Mouse (Mus musculus): ENCODE measurements at regions not wholly inside any gene's neighbourhood (a gene's known extent, or its start where the extent isn't known, plus 50 kb on each side); places are given as distances from the start of the nearest gene placed in this dataset.
"Not testable (repeated sequence)": the region's sequence is repeated elsewhere in the genome, so short reads cannot be mapped to it uniquely, and the experiment has no call there.

DNA sequence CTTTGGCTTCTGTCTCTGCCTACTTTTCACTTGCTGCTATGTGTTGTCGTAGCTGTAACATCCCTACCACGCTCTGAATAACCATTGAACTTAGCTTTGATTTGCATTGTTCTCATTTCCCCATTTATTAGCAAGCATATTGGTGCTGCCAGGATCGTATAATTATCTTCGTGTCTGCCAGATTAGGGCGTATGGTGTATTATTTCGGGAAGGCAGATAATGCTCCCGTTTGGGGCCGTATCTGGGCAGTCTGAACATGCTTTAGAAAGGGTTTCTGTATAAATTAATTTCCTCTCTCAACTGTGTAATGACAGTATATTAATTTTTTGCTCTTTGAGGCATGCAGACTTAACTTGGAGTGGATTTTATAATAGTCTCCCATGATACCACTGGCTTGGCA, 116.5 kb upstream of the Stt3b start:
- no peak for DNase-seq

DNA sequence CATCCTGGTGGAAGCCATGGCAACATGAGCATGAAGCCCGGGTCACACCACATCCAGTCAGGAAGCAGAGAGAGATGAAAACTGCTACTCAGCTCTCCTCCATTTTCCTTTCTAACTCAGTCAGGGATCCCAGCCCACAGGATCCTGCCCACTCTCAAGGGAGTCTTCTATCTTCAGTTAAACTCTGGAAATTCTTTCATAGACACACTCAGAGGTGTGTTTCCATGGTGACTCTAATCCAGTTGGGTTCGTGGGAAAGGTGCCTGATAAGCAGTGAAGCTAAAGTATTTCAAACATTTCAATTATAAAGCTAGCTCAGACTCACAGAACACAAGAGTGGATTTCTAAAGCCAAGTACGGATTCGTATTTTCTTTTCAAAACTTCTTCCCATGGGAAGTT, 120.0 kb upstream of the Stt3b start:
- no peak for DNase-seq

DNA sequence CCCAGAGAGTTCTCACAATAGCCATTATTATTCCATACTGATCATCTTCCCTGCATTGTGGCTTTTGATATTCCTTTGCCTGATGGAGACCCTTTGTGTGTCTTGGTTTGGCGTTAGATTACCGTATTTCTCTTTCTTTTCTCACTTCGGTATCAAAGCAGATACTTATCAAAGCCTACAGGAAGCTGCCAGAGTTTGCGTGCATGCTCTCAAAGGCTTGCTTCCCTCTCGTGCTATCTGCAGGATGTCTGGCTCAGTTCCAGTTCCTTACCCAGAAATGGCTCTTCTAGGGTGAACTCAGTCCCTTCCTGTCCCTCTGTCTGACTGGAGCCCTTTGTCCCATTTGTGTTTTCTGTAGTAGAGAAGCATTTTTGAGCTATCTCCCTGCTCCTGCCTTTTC, 124.5 kb upstream of the Stt3b start:
- DNase-seq, result peak; percentile 71

DNA sequence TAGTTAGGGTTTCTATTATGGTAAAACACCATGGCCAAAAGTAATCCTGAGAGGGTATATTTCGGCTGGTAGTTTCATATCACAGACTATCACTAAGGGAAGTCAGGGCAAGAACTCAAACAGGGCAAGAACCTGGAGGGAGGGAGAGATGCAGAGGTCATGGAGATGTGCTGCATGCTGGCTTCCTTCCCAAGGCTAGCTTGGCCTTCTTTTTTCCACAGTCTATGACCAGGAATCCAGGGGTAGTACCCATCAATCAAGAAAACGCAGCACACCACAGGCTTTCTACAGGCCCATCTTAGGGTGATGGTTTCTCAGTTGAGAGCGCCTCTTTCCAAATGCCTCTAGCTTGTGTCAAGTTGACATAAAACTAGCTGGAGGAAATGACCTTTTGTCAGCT, 126.1 kb upstream of the Stt3b start:
- no peak for DNase-seq

DNA sequence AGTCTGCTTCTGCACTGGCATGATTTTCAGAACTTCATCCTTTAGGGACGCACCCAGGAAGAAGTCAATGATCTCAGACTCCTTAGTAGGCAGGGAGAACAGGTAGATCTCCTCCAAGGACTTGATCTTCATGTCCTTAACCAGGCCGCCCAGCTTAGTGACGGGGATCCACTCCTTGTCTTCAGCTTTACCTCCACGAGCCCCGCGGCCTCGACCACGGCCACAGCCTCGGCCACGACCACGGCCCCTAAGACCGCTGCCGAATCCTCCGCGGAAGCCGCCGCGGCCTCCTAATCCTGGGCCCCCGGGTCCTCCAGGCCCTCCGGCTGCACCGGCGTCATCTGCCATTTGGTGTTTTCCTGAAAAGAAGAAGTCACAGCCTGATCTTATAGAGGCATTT, 128.0 kb upstream of the Stt3b start:
- not testable (repeated sequence) for DNase-seq

DNA sequence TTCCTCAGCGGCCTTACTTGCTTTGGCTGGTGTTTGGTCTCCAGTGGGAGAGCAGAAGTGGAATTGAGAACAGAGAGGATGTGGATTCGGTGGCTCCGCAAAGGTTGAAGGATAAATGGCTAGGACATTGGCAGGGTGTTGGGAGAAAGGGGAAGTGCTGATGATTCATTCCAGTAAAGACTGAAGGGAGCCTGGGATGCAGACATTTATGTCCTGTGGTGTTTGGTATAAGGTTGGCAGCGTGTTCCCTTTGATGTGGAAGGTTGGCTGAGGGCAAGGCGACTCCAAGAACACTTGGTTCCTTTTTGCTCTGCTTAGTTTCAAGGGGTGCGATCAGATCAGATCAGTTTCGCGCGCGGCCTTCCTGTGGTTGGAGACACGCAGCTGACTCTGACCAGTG, 136.5 kb upstream of the Stt3b start:
- DNase-seq, result no peak

DNA sequence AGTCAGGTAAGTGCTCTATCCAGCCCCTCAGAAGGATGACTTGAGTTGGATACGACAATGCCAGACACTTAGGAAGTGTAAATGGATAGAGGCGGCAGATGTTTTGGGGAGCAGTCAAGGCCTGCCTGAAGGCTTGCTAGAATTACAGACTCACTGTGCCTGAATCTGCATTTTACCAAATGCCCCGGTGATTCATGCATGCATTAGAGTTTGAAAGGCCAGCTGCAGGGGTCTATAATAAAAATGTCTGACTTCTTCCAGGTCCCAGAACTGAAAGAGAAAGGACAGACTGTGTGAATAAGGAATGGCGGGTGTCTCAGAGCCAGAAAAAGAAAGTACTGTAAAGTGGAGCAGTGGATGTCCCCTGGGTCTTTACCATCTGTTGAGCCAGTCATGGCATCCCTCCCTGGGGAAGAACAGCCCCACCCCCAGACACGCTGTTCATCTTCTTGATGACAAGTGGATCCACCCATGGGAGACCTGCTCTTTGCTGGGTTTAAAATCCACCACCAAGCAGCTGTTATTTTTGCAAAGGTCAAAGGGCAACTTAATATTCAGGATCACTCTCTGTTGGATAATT, 140.6 kb upstream of the Stt3b start:
- DNase-seq, result no peak

DNA sequence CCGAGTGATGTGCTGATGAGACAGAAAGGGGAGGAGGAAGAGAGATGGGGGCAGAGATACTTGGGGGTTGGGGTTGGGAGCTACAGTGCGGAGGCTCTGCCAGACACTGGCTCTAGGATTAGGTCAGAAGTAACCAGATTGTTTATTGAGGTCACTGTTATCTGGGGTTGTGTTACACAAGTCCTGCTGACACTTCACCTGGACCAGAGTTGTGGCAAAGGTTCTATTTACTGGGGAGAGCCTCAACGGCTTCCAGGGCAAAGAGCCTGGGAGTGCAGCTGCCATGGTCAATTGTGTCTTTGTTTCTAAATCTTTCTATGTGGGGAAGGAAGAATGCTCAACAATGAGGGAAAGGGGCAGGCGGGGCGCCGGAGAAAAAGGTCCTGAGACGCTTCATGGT, 144.6 kb upstream of the Stt3b start:
- DNase-seq, result no peak

DNA sequence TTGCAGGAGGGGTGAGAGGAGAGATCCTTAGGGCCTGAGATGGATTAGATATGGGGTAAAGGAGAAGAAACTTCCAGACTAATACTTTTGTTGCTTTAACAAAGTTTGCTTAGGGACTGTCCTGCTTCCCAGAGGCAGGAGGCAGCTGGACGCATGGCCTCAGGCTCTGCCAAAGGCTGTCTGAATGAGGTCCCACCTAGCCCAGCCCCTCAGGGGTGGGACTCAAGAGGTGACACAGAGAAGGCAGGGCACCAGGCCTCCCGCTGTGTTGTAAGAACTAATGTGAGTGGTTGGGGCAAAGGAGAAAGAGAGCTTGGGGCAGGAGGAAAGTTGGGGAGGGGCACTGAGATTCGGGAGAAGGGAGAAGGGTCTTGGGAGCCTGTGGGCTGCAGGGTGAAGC, 145.9 kb upstream of the Stt3b start:
- DNase-seq, result no peak

DNA sequence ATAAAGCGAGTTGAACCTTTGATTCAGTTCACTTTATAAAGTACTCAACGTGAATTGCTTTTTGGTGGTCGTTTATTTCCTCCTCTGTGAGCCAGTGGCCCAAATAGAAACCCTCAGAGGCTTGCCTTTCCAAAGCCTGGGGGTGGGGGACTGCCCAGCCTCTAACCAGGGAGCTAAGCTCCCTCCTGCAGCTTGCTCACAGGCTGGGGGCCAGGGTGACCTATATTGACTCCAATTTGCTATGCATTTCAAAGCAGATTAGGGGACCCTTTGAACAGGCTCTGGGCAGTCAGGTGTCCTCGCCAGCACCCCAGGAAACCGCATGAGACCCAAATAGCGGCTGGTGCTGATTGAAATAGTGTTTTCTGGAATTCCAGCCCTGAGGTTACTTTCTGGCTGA, 146.4 kb upstream of the Stt3b start:
- no peak for DNase-seq

DNA sequence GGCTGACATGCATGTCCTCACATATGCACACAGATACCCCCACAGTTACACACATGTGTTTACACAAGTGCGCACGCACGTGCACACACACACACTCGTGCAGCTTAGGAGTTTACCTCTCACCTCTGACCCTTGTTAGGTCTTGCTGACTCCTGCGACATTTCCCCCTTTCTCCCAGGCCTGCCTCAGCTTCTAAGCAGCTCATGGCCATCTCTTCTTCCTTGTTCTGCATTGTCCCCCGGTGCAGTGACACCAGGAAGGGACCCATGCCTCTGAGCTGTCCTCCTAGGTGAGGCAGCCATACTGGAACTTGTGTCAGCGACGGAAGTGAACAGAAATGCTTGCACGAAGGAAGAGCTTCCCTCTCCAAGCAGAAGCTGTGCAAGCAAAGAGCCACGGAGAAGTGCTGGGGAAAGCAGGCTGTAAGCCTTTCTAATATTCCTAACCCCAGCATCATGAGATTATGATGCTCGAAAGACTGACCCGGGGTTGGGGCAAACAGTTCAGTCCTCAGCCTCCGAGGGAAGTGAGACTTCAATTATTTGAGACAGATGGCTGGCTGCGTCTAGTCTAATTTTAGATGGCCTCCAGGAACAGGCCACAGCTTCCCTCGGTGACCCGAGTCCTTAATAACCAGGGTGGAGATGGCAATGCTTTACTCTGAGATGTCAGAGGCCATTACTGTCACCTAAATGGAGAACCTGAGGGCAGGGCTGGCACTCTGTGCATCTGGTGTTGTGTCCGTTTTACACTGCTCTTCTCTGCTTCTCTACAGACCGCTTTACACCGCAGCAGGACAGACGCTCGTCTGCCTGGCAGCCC, 147.9 kb upstream of the Stt3b start:
- DNase-seq, result no peak

DNA sequence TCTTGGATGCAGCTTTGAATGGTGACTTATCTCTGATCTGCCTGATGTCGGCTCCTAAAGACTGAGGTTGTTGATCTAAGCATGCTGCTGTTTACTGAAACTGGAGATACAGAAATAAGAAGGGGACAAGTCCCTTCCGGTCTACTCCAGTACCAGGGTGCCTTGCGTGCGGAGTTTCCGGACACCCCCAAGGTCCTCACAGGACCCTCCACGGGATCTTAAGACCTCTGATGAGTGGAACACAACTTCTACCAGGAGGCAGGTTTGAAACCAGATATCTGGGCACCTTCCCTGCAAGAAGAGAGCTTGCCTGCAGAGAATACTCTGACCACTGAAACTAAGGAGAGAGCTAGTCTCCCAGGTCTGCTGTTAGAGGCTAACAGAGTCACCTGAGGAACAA, 148.9 kb upstream of the Stt3b start:
- DNase-seq, result not testable (repeated sequence)

DNA sequence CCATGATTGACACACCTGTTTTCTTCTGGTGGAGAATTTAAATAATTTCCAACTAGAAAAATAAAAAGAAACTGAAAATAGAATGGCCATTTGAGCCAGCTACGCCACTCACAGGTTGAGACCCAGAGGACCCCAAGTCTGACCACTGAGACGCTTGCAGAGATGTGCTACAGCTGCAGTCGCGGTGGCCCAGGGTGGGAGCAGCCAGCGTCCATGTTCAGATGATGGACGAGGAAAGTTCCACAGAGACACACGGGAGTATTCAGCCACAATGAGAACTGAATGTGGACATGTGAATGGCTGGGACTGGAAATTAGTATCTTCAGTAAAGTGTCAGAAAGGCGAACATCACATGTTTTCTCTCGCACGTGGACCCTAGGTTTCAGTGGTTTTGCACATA, 155.1 kb upstream of the Stt3b start:
- no peak for DNase-seq

DNA sequence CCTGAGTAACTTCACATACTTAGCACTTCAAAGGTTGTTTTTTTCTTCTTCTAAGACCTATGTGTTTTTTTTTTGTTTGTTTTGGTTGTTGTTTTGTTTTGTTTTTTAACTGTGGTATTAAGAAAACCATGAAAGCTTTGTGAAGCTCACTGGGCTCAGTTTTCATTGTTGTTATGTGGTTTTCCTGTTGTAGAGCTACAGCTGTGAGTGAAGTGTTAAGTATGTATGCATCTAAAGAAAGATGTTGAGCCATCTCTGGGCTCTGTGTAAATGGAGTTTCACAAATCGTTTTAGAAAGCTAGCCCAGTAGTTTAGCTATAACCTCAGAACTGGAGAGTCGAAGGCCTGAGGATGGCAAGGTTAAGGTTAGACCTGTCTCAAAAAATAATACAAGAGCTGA, 158.4 kb upstream of the Stt3b start:
- DNase-seq, result no peak

DNA sequence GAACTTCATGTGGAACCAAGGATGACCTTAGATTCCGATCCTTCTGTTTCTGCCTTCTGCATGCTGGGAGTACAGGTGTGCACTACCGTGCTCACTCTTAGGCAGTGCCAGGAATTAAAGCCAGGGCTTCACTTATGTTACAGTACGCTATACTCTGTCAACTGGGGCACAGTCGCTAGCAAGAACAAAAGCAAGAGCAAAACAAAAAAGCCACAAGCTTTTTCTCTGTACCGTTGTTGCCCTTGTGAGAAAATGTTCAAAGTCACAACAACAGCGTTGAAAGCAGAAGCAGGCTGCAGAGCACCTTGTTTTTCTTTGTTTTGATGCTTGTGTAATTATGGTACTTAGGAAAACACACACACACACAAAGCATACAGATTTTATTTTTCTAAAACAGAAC, 161.4 kb upstream of the Stt3b start:
- no peak for DNase-seq

DNA sequence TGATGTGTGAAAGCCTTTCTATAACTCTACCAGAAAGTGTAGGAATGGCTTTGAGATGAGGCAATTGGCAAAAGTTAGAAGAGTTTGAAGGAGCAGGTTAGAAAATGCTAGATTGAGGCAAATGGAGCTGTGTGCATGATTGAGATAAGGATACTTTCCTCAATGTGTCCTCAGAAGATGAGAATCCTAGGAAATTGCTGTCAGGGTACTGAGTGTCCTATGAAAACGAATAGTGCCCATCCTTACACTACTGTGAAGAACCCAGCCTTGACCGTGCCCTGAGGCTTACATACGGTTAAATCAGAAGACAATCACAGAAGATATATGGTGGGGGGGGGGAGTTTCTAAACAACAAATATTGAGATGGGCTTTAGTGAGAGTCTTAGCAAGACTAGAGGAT, 162.8 kb upstream of the Stt3b start:
- DNase-seq, result no peak

DNA sequence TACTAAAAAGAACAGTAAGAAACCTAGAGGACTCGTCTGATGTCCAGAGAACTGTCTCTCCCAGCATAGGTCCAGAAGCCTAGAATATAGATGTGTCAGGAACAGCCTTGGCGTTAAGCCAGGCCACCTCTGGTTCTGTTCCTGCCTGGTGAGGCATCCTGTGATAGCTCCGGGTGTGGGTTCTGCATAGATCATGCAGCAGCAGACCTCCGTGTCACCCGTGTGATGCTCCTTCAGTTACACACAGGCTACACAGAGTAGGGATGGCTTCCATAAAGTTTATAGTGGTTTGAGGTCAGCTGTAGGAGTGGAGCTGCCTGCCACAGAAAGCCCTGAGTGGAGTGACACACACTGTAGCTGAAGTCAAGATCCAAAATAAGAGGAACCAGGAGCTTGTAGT, 163.6 kb upstream of the Stt3b start:
- no peak for DNase-seq

DNA sequence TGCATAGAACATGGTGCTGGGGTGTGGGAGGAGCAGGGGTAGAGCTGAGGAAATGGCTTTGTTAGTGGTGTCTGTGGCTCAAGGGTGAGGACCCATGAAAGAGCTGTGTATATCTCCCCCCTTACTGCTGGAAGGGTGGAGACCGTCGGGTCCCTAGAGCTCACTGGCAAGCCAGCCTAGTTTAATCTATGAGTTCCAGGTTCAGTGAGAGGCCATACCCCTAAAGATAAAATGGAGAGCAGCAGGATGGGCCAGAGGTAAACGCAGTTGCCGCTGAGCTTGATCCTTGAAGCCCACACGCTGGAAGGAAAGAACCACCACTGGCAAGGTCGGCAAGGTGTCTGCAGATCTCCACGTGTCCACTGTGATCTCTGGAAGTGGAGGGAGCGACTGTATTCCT, 164.1 kb upstream of the Stt3b start:
- no peak for DNase-seq

DNA sequence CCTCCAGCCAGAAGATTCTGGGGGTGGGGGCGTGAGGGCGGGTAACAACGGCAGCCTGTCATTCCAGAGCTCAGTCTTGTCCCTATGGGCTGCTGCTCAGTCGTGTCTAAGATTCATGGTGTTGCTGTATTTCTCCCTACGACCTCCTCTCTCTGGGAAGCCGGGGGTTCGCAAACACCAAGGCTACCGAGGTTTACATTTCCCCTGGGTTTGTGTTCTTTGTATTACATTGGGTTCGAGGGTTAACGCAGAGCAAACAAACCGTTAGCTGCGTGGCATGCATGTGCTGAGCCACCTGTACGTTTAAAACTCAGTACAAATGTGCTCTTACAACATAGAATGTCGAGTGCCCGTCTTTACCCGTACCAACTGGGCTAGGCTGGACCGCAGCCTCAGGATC, 166.0 kb upstream of the Stt3b start:
- no peak for DNase-seq

DNA sequence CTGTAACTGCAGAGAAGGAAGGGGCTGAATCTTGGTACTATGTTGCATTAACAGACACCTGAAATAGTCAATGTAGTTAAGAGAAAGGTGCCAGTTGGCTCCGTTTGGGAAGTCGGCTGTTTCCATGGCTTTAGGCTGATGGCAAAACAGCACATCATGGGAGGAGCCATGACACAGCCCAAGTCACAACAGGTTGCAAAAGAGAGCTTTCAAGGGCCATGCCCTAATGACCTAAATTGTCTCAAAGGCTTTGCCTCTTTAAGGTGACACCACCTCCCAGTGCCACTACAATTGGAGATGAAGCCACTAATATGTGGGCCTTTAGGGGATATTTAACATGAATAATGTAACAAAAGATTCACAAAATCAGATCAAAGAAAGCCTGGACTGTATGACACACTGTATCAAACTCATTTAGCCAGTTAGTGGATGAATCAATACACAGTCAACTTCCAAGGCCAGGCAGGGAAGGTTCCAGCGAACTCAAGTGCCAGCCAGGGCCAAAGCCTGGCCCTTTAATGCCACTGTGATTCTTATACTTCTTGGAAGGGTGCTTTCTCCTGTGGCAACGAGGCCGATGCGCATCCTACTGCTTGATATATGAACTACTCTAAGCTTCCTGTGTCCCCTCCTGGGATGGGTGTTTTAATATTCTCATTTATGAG, 167.5 kb upstream of the Stt3b start:
- DNase-seq, result no peak

DNA sequence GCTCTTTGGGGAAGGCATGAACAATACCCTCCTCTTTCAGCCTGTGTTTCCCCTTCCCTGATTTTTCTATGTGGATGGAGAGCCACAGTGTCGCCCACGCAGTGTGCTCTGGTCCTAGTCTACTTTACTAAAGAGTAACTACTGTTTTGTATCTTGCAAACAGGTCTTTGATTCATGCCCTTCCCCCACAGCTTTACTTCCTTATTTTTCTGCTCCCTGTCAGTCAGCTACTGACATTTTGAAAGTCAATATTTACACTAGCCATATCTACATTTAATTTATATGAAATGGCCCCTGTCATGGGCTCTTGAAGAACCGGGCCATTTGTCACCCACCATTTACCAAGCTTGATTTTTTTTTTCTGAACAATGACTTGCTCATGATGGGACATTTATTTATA, 168.7 kb upstream of the Stt3b start:
- DNase-seq, result peak; percentile 59

DNA sequence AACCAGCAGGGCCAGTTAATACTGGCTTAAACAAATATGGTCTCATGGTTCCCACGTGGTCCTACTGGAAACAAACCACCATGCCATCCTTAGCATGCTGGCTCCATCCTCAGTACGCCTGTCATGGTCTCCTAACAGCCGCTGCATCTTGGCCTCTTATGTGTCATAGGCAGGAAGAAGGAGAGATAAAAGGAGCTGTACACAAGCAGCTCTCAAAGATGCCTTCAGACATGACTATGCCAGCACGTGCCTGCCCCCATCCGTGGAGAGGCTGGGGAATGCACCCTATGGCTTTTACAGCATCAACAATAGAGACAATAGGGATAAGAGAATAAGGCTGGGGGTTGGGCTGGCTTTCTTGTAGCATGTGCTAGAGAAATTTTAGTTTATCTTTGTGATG, 171.0 kb upstream of the Stt3b start:
- DNase-seq, result no peak

DNA sequence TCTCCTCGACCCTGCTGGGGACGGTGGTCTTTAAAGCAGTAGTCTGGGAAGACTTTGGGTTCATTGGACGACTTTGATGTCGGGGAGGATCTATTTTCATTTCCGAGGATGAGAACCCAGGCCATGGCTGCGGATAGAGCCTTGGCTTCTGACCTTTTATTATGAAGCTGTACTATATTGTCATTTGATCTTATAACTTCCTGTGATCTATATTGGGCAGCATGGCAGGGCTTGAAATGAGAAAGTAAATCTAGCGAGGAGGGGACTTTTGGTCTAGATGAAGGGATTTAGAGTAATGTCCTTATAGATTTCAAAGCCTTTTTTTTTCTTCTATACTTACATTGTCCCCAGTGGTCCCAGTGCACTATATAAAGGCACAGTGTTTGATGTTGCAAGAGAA, 172.8 kb upstream of the Stt3b start:
- no peak for DNase-seq

DNA sequence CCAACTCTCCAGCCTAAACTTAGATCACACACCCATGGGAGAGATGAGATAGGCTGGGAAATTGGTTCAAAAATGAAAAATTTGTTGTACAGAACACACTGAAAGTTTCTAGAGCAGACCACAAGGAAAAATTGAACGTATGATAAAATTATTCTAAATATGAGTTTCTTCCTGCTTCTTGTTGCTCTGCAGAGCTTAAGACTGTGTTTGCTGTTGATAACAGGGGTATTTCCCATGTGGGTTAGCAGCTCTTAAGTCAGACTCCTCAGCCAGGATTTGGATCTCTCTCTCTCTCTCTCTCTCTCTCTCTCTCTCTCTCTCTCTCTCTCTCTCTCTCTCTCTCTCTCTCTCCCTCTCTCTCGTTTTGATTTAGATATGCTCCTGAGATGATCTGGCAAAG, 173.5 kb upstream of the Stt3b start:
- DNase-seq, result no peak

DNA sequence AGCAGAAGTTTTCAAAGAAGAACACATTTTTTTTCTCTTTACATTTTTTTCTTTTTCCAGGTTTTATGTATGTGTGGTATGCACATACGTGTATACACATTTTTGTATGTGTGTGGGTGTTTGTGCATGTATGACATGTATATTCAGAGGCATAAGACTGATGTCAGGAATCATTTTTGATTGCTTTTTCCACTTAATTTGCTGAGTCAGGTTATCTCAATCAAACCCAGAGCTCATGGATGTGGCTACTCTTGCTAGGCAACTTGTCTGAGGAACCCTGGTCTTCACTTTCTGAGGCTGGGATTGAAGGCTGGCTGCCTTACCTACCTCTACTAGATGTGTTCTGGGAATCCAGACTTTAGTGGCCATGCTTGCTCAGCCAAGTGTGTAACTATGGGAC, 174.2 kb upstream of the Stt3b start:
- no peak for DNase-seq
